Mouse (Mus musculus): ENCODE data around the gene Alg14.

The Alg14 gene

DNA sequence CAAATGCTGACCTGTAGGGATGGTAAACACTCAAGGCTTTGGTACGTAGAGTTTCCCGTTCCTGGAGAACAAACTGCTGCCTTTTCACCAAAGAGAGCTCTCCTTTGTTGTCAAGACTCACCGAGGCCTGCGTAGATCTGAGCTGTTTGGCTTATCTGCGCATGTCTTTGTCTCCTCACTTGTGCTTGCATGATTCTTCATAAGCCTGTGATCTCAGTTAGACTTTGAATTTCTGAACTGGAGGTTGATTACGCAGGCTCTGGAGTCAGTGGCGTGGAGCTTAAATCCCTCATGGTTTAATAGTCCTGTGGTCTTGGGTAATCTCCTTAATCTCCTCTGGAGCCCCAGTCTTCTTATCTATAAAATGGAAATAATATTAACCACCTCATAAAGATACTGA is 51.7 kb downstream of the Alg14 start:
- DNase-seq: peak in 1 of 2 experiments; percentile 52

DNA sequence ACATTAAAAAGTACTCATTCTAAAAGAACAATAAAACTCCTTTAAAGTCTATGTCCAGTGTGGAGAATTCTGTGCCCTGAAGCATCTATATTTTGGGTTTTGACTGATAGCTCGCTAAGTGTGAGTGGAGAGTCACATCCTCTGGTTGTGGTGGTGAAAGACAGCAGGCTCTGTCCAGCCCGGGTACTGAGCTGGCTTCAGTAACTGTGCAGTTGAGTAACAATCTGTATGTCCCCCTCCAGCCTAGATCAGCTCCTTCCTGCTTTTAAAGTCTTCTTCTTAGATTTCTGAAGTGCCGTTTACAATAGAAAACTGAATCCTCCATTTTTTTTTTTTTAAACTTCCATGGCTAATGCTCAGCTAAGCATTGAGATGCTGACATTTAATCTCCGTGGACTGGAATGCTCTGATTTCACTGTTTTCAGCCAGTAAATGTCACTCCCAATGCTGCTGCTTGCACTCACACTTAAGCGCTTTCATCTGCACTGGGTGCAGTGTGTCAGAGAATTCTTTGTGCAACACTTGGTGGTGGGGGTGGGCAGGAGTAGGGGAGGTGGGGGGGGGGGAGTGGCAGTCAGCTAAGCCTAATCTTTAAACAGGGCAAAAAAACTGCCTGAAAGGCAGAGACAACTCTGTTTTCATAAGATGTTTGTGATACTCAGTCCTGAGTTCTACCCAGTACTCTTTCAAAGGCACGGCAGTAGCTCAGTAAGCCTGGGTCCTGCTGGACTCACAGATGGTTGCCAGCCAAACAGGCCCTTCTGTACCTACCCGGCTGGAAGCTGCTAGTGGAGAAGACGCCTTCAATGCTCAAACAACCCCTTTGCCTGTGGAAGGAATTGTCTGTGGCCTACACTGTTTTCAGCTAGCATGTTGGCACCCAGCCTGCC is 52.7 kb downstream of the Alg14 start:
- peak in 1 of 2 experiments; percentile 32 for DNase-seq

DNA sequence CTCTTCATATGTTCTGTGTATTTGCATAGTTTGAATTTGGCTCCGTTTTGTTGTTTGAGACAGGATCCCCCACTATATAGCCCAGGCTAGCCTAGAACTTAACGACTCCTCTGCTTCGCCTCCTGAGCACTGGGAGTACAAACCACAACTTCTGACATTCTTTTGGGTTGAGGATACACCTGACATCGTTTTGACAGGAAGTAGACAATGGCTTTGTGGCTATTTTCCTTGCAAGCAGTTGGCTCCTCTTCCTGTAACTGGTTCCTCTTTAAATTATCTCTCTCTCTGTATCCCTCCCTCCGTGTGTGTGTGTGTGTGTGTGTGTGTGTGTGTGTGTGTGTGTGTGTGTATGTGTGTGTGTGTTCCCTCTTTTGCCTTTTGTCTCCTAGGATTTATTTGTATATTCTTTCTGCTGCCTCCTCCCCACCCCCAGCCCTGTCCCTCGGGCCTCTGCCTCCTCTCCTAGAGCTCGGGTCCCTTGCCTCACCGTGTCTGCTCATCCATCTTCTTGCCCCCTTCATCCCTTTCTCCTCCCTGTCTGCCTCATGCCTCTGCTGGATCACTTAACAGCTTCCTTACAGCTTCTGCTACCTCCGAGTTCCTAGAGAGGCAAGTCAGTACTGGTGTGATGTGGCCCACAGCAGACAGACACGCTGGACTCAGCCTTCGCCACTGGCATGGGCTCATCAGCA is 53.5 kb downstream of the Alg14 start:
- DNase-seq: peak; percentile 37 to 47

DNA sequence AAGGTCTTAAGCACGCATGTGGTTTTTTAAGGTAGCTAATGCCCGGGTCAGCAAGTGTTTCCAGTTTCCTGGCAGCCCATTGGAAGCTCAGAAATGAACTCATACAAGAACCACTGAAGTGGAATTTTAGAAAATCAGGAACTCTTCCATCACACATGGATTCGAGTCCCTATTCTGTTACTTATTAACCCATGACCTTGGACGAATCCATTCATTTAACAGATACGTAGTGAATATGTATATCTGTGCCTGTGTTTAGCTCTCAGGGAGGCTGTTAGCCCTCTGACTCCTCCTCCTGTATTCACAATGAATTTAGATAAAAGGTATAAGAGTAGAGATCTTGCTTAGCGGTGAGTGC is 54.0 kb downstream of the Alg14 start:
- DNase-seq: no peak

DNA sequence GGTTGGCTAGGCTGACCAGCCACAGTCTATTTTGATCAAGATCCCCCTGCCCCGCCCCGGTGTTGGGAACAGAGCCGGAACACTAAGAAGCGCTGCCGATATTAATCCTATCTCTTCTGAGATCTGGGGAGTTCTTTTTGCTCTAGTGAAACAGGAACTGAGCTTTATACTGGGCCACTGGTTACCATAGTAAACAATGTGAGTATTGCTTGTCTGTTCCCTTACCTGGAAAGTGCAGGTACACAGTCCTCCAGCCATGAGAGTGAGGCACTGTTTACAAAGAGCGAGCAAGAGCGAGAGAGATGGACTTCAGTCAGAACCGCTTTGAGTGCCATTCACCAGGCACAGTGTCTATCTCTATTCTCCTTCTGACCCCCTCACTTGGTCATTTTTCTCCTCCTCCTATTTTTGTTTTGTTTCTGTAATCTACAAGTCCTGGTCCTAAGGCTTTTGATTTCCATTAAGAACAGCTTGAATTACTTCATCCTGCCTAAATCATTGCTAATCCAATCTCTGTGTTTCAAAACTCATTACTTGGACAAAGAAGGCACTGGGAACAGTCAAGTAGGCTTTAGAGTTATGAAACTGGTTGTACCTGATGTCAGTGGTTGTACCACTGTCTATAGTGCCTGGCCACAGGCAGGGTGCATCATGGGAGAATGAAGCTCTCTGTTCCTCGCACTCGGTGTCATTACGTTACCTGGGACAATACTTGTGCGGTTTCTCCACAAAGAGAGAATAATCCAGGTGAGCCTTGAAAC is 55.1 kb downstream of the Alg14 start:
- DNase-seq: no peak

DNA sequence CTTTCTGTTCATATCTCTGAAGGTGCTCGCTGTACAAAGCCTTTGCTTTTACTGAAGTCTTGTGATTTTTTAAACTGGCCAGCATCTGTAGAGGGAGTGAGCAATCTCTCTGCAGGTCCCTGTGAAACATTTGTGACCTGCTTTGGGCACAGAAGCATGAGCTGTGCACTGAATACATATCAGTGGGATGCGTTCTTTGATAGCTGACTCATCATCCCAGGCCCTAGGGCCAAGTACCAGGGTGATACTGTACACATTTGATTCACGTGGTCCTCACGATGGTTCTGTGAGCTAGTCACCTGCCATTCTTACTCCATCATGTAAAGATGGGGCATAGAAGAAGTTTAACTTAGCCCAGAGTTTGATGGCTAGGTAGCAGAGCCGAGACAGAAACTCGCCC is 57.2 kb downstream of the Alg14 start:
- DNase-seq: no peak

DNA sequence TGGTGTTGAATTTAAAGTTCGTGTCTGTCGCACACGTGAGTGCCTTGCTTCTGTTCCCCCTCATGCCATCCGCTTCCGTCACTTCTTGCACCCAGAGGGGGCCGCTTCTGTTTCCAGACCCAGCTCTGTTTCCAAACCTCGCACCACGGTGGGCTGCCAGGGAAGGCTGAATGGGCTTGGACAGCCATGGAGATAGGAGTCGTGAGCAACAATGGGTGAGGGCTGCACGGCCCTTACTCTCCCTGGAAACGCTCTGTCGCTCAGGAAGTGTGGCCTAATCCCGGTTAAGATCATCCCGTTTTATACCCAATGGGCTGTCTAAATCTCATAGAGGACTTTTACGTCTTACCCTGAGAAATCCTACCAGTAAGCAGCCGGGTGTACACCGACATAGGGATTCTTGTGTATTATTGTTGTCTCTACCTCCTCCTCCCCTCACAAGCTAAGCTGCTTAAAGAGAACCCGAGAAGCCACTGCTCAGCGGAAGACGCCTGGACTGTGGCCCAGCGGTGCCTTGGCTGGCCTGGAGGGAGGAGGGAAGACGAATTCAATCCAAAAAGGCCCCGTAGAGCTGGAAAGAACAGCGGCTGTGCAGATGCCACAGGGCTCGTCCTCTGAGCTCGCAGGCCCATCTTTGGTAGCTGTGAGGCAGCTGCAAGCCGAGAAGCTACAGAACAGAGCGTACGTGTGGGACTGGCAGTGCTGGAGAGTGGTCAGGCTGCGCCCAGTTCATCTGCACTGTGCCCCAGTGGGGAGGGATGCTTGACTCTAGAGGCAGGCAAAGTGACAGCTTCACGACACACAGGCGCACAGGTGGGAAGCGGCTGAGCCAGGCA is 58.0 kb downstream of the Alg14 start:
- no peak for DNase-seq

DNA sequence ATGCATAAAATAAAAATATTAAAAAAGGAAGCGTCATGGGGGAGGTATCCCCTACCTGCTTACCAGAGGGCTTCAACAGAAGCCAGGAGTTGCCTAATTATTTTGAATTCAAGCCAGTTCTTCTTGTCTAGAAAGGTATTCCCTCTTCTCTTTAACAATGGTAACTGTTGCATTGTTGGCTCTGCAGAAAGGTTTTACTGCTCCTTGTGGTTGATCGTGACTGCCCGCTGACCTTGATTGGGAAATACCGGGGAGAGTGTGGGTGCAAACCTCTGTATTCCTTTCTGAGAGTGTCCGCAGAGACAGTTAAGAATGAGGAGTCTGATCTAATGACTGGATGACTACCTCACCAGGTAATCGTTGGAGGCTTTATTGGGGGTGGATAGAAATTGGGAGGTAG is 59.7 kb downstream of the Alg14 start:
- no peak for DNase-seq

DNA sequence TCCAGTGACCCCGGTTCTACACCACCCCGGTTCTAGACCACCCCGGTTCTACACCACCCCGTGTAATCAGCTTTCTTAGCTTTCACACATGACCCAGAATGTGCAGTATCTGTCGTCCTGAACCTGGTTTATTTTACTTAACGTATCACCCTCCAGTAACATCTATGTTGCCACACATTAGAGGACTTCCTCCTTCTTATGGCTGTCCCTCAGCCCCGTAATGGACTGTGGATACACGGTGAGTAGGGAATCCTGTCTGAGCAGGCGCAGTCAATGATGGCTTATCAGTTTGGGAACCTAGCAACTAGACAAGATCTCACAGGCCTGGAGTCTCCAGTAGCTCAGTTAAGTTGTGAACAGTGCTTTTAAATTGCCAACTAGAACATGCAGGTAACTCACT is 62.7 kb downstream of the Alg14 start:
- no peak for DNase-seq

DNA sequence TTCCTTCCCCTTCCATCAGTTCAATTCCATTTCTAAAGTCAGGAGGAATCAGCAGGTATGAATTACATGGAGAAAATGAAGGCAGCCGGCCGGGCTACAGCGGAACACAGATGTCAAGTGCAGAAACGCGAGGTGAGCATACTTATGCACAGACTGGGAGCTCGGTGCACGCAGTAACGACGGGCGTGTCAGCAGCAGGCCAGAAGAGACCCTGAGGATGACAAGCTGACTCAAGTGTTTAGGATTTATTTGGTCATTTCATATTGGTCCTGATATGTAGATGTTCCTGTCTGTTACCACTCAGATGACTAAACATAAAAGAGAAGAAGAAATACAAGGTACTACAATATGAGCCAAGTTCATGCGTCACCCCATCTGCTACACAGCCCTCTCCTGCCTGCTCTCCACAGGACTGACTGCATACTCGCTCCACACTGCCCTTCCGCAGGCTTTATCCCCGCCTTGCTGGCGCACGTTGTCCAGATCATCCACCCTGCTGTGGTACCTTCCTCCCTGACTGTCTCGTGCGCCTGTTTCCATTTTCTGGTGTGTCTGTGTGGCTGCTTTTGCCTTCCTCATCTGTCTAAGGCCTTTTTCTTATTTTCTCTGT is 63.4 kb downstream of the Alg14 start:
- DNase-seq: no peak

DNA sequence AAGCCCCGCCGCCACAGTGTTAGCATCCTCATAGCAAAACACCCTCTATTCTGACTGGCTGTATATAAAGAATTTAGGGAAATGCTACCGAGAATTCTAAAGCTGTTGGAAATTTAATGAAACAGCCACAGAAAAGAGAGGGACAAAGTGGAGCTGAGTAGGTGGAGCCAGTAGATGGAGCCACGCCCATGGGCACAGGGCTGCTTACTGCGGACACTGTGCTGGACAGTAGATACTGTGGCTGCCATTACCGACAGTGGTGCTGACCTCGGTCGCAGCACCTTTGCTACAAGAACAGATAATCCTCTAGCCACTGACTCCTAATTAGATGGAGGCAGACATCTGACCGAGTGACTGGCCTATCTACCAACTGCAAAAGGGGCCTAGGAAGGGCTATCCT is 64.0 kb downstream of the Alg14 start:
- DNase-seq: no peak

DNA sequence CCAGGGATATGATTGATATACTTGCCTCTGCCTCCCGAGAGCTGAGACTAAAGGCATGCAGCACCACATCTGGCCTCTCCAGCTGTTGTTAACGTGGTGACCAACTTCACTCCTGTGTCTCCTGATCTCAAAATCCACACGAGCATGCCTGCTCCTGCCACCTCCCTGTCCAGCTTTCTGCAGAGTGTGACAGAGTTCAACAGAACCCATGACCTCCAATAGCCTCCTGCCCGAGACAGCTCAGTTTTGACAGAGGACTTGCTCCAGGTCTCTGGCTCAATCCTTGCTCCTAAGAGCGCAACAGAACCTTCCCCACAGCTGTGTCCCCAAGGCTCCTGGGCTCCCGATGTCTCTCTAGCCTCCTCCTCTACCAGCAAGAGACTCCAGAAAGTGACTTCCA is 64.5 kb downstream of the Alg14 start:
- no peak for DNase-seq

DNA sequence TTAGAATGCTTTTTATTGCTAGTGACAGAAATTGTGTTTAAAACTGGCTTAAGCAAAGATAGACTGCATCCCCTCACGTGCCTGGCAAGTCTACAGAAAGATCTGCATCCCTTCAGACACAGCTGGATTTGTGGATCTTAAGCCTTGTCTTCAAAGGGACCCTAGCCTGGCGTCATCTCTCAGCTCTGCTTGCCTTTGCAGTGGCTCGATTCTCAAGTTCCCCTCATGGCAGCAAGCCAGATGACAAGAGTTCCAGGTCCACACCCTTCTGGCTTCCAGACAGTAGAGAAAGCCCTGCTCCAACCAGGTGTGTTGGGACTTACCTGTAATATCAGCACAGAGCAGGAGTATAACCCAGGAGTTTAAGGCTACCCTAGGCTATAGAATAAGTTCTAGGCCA is 65.5 kb downstream of the Alg14 start:
- no peak for DNase-seq

DNA sequence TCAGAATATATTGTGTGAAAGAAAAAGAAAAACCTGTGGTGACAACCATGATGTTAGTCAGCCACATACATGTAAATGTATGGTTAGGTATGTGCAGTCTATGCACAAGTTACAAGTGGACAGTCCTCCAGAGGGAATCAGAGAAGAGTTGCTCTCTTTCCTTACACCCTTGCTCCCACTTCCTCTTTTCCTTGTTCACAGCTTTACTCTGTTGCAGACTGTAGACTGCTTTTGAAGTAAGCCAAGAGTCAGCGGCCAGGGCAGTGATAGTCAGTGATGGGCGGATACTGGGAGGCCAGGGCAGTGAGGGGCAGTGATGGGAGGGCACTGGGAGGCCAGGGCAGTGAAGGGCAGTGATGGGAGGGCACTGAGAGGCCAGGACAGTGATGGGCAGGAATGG is 66.7 kb downstream of the Alg14 start:
- DNase-seq: no peak

DNA sequence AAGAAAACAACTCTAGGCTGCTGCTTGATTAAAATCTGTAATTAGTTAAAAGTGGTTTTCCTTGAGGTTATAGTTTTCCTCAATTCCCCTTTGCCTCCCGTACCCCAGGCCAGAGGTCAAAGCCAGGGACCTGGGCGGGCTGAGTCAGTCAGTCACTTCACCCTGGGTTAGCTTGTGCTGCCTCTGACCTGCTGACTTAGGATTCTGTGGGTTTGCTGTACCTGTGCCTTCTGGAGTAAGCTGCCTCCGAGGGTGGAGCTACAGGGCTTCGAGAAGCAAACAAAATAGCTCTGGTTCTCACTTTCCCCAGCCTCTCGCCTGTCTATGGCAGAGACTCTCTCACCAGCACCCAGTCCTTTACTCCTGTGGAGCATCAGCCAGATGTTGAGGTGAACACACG is 67.3 kb downstream of the Alg14 start:
- no peak for DNase-seq

DNA sequence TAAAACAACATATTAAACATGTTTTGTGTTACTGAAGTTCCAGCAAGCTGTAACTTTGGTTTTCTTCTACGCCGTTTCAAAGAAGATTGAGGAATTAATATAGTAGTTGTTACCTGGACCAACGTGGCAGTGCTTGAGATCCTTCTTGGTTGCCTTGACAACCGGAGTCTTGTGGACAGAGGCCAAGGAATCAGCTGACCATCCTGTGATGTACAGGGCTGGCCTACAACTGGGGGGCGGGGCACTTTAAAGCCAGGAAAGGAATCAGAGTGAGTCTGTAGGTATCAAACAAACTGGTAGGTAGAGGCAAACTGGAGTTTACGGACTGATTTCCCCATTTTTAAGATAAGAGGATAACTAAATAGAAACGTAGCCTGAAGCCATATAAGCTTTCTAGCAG is 67.7 kb downstream of the Alg14 start:
- DNase-seq: no peak

DNA sequence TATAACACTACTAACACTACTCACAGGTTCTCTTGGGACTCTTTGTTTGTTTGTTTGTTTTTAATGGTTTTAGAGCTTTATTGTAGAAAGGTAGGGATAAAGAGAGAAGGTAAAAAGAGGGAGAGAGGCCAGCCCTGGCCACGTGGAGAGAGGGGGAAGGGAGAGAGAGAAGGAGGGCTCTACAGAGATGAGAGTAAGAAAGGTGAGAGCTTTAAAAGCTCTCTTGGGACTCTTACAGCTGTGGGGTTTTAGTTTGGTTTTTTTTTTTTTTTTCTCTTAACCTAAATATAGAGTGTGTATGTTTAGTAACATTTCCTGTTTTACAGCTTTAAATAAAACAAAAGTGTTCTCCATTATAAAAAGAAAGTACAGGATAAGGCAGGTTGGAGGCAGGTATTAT is 70.4 kb downstream of the Alg14 start:
- no peak for DNase-seq

DNA sequence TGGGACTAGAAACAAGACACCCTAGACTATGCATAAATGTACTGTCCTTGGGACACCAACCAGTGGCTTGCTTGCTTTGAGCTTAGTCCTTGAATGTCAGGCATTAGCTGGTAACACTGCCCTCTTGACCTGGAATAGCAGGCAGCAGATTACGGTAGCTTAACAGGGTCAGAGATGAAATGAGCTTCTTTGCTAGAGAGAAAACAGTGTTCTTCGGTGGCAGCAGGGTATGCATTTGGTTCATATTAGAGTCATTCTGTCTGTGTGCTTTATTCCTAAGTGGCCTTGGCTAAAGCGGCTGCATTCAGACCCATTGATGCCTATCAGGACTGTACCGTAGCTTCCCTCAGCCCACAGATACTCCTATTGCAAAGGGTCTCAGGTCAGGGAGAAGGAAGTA is 72.8 kb downstream of the Alg14 start:
- no peak for DNase-seq

DNA sequence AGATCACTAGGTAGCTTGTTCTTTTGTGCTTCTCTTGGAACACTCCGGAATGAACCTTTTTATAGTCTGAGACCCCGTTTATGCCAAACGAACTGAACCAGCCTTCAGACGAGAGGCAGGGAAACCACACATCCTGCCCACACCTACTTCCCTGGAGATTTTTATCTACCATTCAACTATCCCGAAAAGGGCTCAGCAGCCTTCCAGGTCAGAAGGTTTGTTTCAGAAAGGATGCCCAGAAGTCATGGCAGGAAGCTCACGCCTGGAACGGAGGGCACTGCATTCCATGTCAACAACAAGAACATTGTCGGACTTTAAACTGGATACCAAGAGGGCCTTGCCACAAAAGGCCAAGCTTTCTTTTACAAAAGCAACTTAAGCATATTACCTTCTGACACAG is 73.6 kb downstream of the Alg14 start:
- DNase-seq: no peak

DNA sequence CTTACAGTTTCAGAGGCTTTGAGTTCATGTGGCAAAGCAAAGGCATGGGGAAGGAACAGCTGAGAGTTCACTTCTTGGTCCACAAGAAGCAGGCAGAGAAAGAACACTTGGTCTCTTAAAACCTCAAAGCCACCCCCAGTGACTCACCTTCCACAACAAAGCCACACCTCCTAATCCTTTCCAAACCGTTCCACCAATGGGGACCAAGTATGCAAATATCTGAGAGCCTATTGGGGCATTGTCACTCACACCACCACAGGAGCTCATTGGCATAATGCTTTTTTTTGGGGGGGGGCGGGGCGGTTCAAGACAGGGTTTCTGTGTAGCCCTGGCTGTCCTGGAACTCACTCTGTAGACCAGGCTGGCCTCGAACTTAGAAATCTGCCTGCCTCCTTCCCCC is 77.0 kb downstream of the Alg14 start:
- no peak for DNase-seq

DNA sequence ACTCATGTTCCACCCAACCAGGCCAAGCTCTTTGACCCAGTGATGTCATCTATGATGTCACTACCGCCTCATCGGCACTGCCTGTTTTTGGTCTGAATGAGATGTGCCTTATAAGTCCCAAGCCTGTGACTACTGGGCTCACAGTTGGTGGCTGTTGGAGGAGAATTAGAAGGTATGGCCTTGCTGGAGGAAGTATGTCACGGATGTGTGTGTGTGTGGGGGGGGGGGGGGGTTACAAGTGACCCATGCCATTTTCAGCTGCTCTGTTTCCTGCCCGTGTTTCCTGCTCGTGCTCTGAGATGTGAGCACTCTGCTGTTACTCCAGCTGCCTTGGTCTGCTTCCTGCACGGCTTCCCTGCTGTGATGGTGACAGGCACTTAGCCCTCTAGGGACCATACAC is 77.9 kb downstream of the Alg14 start:
- DNase-seq: peak; percentile 37 to 62

DNA sequence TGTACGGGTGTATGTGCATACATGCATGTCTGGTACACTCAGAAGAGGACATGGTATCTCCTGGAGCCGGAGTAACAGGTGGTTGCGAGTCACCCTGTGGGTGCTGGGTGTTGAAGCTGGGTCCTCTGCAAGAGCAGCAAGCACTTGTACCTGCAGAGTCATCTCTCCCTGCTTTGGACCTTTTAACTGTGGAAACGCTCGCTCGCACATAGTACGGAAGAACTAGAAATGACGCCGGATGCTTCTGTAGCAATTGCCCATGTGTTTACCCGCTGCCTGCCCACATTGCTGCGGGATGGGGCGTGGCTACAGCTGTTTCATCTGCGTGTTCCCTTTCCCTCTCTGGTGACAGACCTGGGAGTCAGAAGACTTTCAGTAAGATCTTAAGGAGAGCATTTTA is 78.7 kb downstream of the Alg14 start:
- DNase-seq: peak; percentile 76 to 83
